Mouse (Mus musculus) heart, embryonic 14.5 days (tissue): Measurements from ENCODE around the gene Rbl2. TPM values are rescaled to one million over a fixed set of nuclear protein-coding genes. Genes with fewer than 3 reads are reported as not detected.

Experiments used
- ATAC-seq: fragments of 200-750 bp; cut with Nextera tagmentation; 2 replicates; pipeline ENCODE4 v1.8.0; 2017; ENCODE audit warnings: low read depth, moderate TSS enrichment; ENCODE audit not compliant: insufficient number of reproducible peaks, insufficient read depth, low FRiP score
- H3K27ac ChIP-seq, 2 experiments: fragments of 200-500 bp in 1 of 2; fragments of 300-500 bp in 1 of 2; sonication (generic) in 1 of 2; replicated peaks in 1 of 2; 2 replicates each; pipeline ENCODE4 v1.5.1; 2012 to 2014; ENCODE audit warnings: low read depth in 2 of 2, low read length in 2 of 2, control low read depth in 1 of 2, mild to moderate bottlenecking in 1 of 2, mixed read lengths in 1 of 2; ENCODE audit not compliant: control insufficient read depth in 1 of 2, insufficient read depth in 1 of 2
- H3K27me3 ChIP-seq: fragments of 300-500 bp; sonication (generic); 2 replicates; pipeline ENCODE4 v1.6.1; 2014; ENCODE audit warnings: mild to moderate bottlenecking, low read length, control low read depth; ENCODE audit not compliant: control insufficient read depth, insufficient read depth
- H3K36me3 ChIP-seq: fragments of 300-500 bp; sonication (generic); 2 replicates; pipeline ENCODE4 v1.6.1; 2014; ENCODE audit warnings: mild to moderate bottlenecking, control low read depth, low read length, mixed read lengths; ENCODE audit not compliant: control insufficient read depth, insufficient read depth
- H3K4me1 ChIP-seq, 2 experiments: fragments of 200-500 bp in 1 of 2; fragments of 300-500 bp in 1 of 2; sonication (generic) in 1 of 2; 2 replicates each; pipeline ENCODE4 v1.6.1; 2012 to 2014; ENCODE audit warnings: low read length in 2 of 2, control low read depth in 1 of 2, mixed read lengths in 1 of 2; ENCODE audit not compliant: control insufficient read depth in 2 of 2, insufficient read depth in 2 of 2
- H3K4me2 ChIP-seq: fragments of 300-500 bp; sonication (generic); 2 replicates; pipeline ENCODE4 v1.6.1; 2014; ENCODE audit warnings: mild to moderate bottlenecking, low read length
- H3K4me3 ChIP-seq, 2 experiments: fragments of 200-500 bp in 1 of 2; fragments of 300-500 bp in 1 of 2; sonication (generic) in 1 of 2; 2 replicates each; pipeline ENCODE4 v1.5.1; 2012 to 2014; ENCODE audit warnings: low read length in 2 of 2, mild to moderate bottlenecking in 2 of 2, control low read depth in 1 of 2, low read depth in 1 of 2, moderate library complexity in 1 of 2; ENCODE audit not compliant: control insufficient read depth in 1 of 2, insufficient read depth in 1 of 2
- H3K9ac ChIP-seq: fragments of 300-500 bp; sonication (generic); 2 replicates; pipeline ENCODE4 v1.6.1; 2014; ENCODE audit warnings: mild to moderate bottlenecking, low read length
- H3K9me3 ChIP-seq: fragments of 300-500 bp; sonication (generic); 2 replicates; pipeline ENCODE4 v1.6.1; 2016; ENCODE audit warnings: low read length, control low read depth; ENCODE audit not compliant: control insufficient read depth
- WGBS: fragments of 180-500 bp; shearing (Covaris S2); extraction: QIAGEN DNeasy Blood & Tissue Kit; methylation state at CpG from one replicate; pipeline ENCODE4 v1.1.7; 2014; 5-methylcytosine and 5-hydroxymethylcytosine counted together
- polyA plus RNA-seq: library from polyadenylated mRNA; unstranded; fragments of >200 nt; fragmentation: Nextera tagmentation; extraction: Ambion mirVana; gene quantifications from 2 replicates; pipeline ENCODE4 v1.2.1, GENCODE M21; 2014

Rbl2 gene
- polyA plus RNA-seq, result 21.1 and 22.6 TPM in 2 replicates

GRCm38 (mm10) chr8:91069834-91070233, at the start of gene Rbl2:
Rbl2 (plus strand) TSS chr8:91070057.
- Histone ChIP-seq H3K36me3 (peaks cover 5% of the 10 kb centered on the region; the same call in 1 of the 2 replicates), H3K4me1 (peaks cover 5 to 20% of the 10 kb centered on the region in 2 experiments; a peak in 2 of 4 replicates), H3K4me2 (peak within 1 kb of the TSS; percentile 73), H3K27me3 (no peaks in the 10 kb centered on the region), H3K27ac (peak within 1 kb of the TSS; percentile 75 to 80), H3K9ac (peak within 1 kb of the TSS; percentile 89), H3K9me3 (no peaks in the 10 kb centered on the region), H3K4me3 (peak within 1 kb of the TSS; percentile 78 to 94)
- ATAC-seq, result peak; percentile 95
- under 1% methylated on average over 25 of the region's 25 CpGs for WGBS

- Histone ChIP-seq H3K27me3 (no peaks in the 10 kb centered on the region), H3K4me1 (no peaks in the 10 kb centered on the region), H3K9me3 (no peaks in the 10 kb centered on the region), H3K36me3 (peaks cover 93% of the 10 kb centered on the region), H3K27ac (no peak overlapping the region), H3K4me3 (no peak overlapping the region), H3K9ac (no peak overlapping the region), H3K4me2 (no peak overlapping the region)
- ATAC-seq, result no peak
- WGBS, result 85% methylated on average over 6 of the region's 6 CpGs
These were observed 35.4 kb upstream of the Rbl2 start for GRCm38 (mm10) chr8:91034417-91034816.

DNA sequence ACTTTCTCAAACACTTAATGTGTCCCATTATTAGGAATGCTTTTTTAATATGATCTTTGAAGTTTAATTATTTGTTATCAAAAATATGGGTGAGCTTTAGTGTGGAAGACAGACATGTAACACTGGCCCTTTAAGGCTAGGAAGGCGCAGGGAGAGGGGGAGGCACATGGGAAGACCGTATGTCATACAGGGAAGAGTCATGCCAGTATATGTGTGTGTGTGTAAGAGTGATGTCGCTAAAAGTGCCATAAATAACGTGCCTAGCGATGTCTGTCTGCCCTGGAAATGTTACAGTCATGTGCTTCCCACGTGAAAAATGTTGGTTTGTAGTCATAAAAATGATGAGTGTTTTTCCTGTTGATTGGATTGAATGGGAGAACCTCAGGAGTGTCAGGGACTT, 33.0 kb upstream of the Rbl2 start:
- peaks cover 96% of the 10 kb centered on the region for H3K36me3 ChIP-seq
- 80% methylated on average over 6 of the region's 6 CpGs for WGBS
- no peak for ATAC-seq

DNA sequence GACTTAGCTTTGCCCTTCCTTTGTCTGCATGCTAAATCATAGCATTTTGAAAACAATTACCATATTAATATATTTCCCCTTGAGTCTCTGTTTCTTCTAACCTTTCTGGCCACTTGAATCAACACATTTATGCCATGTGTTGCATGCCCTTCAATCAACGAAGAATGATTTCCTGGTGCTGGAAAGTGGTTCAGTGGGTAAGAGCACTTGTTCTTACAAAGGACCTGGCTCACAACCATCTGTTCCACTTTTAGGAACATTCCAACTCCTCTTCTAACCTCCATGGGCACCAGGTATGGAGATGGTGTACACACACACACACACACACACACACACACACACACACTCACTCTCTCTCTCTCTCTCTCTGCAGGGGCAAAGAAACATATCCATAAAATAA, 31.2 kb upstream of the Rbl2 start:
- ATAC-seq, result no peak
- Histone ChIP-seq H3K9ac (no peak overlapping the region), H3K9me3 (no peaks in the 10 kb centered on the region), H3K27me3 (no peaks in the 10 kb centered on the region), H3K36me3 (peaks cover 99% of the 10 kb centered on the region), H3K4me1 (no peaks in the 10 kb centered on the region), H3K4me2 (no peak overlapping the region), H3K27ac (no peak overlapping the region), H3K4me3 (no peak overlapping the region)
- WGBS, result 82% methylated on average over 1 of the region's 1 CpGs

More for the DNA sequence above, 33.0 kb upstream of the Rbl2 start:
- Histone ChIP-seq H3K9ac (no peak overlapping the region), H3K27me3 (no peaks in the 10 kb centered on the region), H3K4me2 (no peak overlapping the region), H3K4me3 (no peak overlapping the region), H3K4me1 (no peaks in the 10 kb centered on the region), H3K9me3 (no peaks in the 10 kb centered on the region), H3K27ac (no peak overlapping the region)

- Histone ChIP-seq H3K27ac (no peak overlapping the region), H3K27me3 (no peaks in the 10 kb centered on the region), H3K9ac (no peak overlapping the region), H3K36me3 (peaks cover 88% of the 10 kb centered on the region), H3K4me1 (peaks cover 0 to 8% of the 10 kb centered on the region in 2 experiments; a peak in 3 of 4 replicates), H3K4me3 (no peak overlapping the region), H3K9me3 (no peaks in the 10 kb centered on the region), H3K4me2 (no peak overlapping the region)
- ATAC-seq, result no peak
- 89% methylated on average over 4 of the region's 4 CpGs for WGBS
These were observed 23.5 kb upstream of the Rbl2 start for GRCm38 (mm10) chr8:91046370-91046769.

- WGBS, result 20% methylated on average over 8 of the region's 8 CpGs
- peaks cover 0 to 8% of the 10 kb centered on the region in 2 experiments; a peak in 3 of 4 replicates for H3K4me1 ChIP-seq
- H3K4me2 ChIP-seq, result 0 out of 2 replicates have a peak overlapping the region, but pooled peaks have one; percentile 16
- peak overlapping the region in 1 of 2 experiments; percentile 59; a peak in 1 of 4 replicates for H3K27ac ChIP-seq
- H3K4me3 ChIP-seq, result no peak overlapping the region
- H3K9ac ChIP-seq, result no peak overlapping the region
- H3K9me3 ChIP-seq, result no peaks in the 10 kb centered on the region
- ATAC-seq, result peak; percentile 54; the same call in 1 of the 2 replicates
- H3K36me3 ChIP-seq, result peaks cover 79% of the 10 kb centered on the region
- H3K27me3 ChIP-seq, result no peaks in the 10 kb centered on the region
These were observed 18.8 kb upstream of the Rbl2 start for GRCm38 (mm10) chr8:91051037-91051436.

GRCm38 (mm10) chr8:91054418-91054817, 15.4 kb upstream of the Rbl2 start:
- Histone ChIP-seq H3K27me3 (no peaks in the 10 kb centered on the region), H3K9ac (no peak overlapping the region), H3K27ac (no peak overlapping the region), H3K4me3 (no peak overlapping the region), H3K9me3 (no peaks in the 10 kb centered on the region), H3K36me3 (peaks cover 56% of the 10 kb centered on the region), H3K4me1 (peaks cover 0 to 8% of the 10 kb centered on the region in 2 experiments; a peak in 3 of 4 replicates), H3K4me2 (no peak overlapping the region)
- WGBS, result 93% methylated on average over 4 of the region's 4 CpGs
- ATAC-seq, result no peak

GRCm38 (mm10) chr8:91056848-91057247, 13.0 kb upstream of the Rbl2 start:
- no peak overlapping the region for H3K4me3 ChIP-seq
- ATAC-seq, result no peak
- peaks cover 34% of the 10 kb centered on the region for H3K36me3 ChIP-seq

More at GRCm38 (mm10) chr8:91056848-91057247, 13.0 kb upstream of the Rbl2 start:
- Histone ChIP-seq H3K27ac (no peak overlapping the region), H3K27me3 (no peaks in the 10 kb centered on the region), H3K4me2 (no peak overlapping the region), H3K9ac (no peak overlapping the region), H3K4me1 (peaks cover 6 to 9% of the 10 kb centered on the region in 2 experiments; a peak in 2 of 4 replicates), H3K9me3 (no peaks in the 10 kb centered on the region)
- WGBS, result 66% methylated on average over 3 of the region's 3 CpGs
